Mouse (Mus musculus) bone marrow macrophage, adult 2 months (primary cell): ENCODE results near the gene Rnf19b. TPM values are rescaled to one million over a fixed set of nuclear protein-coding genes. Genes with fewer than 3 reads are reported as not detected.

Experiments
- H3K27ac ChIP-seq: 2 replicates; pipeline ENCODE4 v1.5.1; 2012; ENCODE audit warnings: low read depth, low read length; ENCODE audit not compliant: insufficient read depth
- H3K4me1 ChIP-seq: 2 replicates; pipeline ENCODE4 v1.6.1; 2012; ENCODE audit warnings: low read length; ENCODE audit not compliant: control insufficient read depth, insufficient read depth
- H3K4me3 ChIP-seq: 2 replicates; pipeline ENCODE4 v1.5.1; 2012; ENCODE audit warnings: mild to moderate bottlenecking, low read length, moderate library complexity; ENCODE audit not compliant: insufficient read depth
- CTCF ChIP-seq: IDR thresholded peaks from 2 replicates; pipeline ENCODE4 v1.5.1; 2012; ENCODE audit warnings: low read depth, mild to moderate bottlenecking, low read length, moderate library complexity
- POLR2A ChIP-seq: IDR thresholded peaks from 2 replicates; pipeline ENCODE4 v1.6.1; 2012; ENCODE audit warnings: mild to moderate bottlenecking, low read depth, low read length, borderline replicate concordance
- polyA plus RNA-seq: library from polyadenylated mRNA; stranded (reverse); fragments of >200 nt; gene quantifications from 2 replicates; pipeline ENCODE4 v1.2.4, GENCODE M21; 2012; ENCODE audit not compliant: missing spikeins, insufficient read depth, insufficient read length

The Rnf19b gene
- polyA plus RNA-seq = 91.7 and 94.9 TPM in 2 replicates

GRCm38 (mm10) chr4:129058207-129059092 is at the start of gene Rnf19b:
TSS of gene Rnf19b (plus strand) at chr4:129058271.
- peaks cover 30% of the 10 kb centered on the region for H3K4me1 ChIP-seq
- peak within 1 kb of the TSS; percentile 57 for H3K27ac ChIP-seq
- no peak for TF ChIP-seq POLR2A
- 0 out of 2 replicates have a peak, but pooled peaks have one; percentile 1 for TF ChIP-seq CTCF

GRCm38 (mm10) chr4:129008672-129009071 is 49.4 kb upstream of the Rnf19b start:
- Histone ChIP-seq H3K4me3 (no peak overlapping the region), H3K27ac (peak overlapping the region; percentile 65), H3K4me1 (peaks cover 37% of the 10 kb centered on the region)
- TF ChIP-seq CTCF (no peak), POLR2A (no peak)

More at GRCm38 (mm10) chr4:129058207-129059092, at the start of gene Rnf19b:
- peak within 1 kb of the TSS; percentile 99 for H3K4me3 ChIP-seq

GRCm38 (mm10) chr4:129009521-129009920 is 48.5 kb upstream of the Rnf19b start:
- Histone ChIP-seq H3K27ac (peak overlapping the region; percentile 57), H3K4me3 (no peak overlapping the region)
- TF ChIP-seq POLR2A = no peak
- no peak for TF ChIP-seq CTCF

DNA sequence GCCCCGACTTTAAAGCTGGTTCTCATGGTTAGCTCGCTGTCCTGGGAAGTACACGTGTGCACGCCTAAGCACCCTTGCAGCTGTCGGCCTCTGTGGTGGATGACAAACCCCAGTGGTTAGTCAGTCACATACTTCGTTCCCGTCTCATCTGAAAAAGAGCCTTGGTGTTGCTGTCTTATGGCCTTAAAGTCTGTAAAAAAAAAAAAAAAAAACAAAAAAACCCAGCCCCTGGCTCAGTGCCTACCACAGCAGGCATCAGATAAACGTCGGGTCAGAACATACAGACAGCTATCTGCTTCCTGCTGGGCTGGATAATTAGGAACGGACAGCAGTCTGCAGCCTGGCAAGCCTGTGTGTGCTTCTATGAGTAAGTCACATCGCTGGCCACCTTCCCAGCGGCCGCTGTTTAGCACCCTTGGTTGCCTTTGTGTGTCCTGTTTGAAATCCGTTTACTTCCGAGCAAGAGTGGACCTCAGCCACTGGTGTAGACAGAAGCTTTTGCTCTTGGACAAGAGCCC is 46.4 kb upstream of the Rnf19b start:
- TF ChIP-seq CTCF = no peak
- TF ChIP-seq POLR2A = no peak
- Histone ChIP-seq H3K4me3 (no peak overlapping the region), H3K4me1 (peaks cover 32% of the 10 kb centered on the region), H3K27ac (no peak overlapping the region)

More at GRCm38 (mm10) chr4:129009521-129009920, 48.5 kb upstream of the Rnf19b start:
- H3K4me1 ChIP-seq = peaks cover 35% of the 10 kb centered on the region

GRCm38 (mm10) chr4:129013151-129013864 is 44.8 kb upstream of the Rnf19b start:
- TF ChIP-seq CTCF (no peak), POLR2A (no peak)
- H3K27ac ChIP-seq = no peak overlapping the region
- no peak overlapping the region for H3K4me3 ChIP-seq
- peaks cover 16% of the 10 kb centered on the region for H3K4me1 ChIP-seq

DNA sequence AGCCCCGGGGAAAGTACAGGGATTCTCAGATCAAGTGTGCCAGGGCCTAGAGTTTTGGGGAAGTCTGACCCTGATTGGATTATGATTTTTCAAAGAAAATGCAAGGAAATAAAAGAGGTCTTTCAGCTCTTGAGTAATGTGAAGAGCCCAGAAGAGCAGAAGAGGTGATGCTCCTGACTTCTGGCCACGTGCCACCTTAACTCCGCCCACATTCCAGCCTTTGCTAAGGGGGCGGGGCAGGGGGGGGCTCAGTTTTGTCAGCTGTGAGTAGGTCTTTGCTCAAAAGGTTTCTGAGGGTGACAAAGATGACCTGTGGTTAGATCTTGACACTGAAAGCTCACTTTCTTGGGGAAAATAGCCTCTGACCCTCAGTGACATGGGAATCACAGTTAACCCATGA is 41.7 kb upstream of the Rnf19b start:
- no peak overlapping the region for H3K27ac ChIP-seq
- H3K4me1 ChIP-seq = peaks cover 25% of the 10 kb centered on the region
- H3K4me3 ChIP-seq = no peak overlapping the region
- TF ChIP-seq POLR2A (no peak), CTCF (no peak)

DNA sequence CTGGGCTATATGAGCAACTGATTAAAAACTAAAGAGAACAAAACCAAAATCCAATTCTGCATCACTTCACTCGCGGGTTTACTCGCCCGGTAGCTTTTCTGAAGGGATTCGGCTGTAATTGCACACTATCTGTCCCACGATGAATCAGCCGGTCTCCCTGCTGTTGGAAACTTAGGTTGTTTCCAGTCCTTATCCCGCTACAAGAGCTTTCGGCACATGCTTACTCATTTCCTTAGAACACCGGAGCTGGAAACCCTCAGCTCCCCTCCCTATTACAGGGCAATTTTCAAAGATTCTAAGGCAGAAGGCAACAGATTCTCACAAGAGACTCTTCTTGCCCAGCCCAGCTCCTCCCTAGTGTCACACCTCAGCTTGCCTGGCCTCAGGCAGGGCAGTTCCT is 40.9 kb upstream of the Rnf19b start:
- TF ChIP-seq CTCF (no peak), POLR2A (no peak)
- H3K4me3 ChIP-seq = no peak overlapping the region
- H3K27ac ChIP-seq = no peak overlapping the region
- H3K4me1 ChIP-seq = peaks cover 33% of the 10 kb centered on the region

DNA sequence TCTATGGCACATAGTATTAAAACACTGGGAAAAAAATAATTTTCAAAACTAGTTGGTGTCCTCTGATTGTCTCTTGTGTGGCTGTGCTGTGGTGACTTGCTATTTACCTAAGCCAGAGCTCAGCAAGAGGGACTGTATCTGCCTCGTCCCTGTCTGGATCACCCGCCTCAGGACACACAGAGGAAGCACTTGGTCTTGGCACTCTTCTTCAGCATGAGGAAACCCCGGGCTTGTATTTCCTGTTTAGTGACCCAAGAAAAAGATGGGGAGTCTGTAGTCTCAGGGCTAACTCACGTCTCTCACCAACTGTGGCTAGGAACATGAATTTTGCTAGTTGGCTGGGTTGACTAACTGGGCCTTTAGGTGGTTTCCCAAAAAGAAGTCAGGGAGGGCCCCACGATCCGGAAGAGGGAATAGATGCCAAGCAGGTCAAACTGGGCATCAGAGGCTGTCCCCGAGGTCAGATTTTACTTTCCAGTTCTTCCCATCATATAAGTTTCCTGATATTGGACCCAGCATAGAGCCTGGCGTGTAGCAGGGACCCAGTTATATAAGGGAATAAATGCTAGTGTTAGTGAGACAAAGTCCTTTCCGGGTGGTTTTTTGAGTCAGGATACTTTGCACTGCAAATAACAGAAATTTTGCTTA is 39.2 kb upstream of the Rnf19b start:
- no peak overlapping the region for H3K4me3 ChIP-seq
- no peak for TF ChIP-seq CTCF
- H3K27ac ChIP-seq = no peak overlapping the region
- peaks cover 36% of the 10 kb centered on the region for H3K4me1 ChIP-seq

DNA sequence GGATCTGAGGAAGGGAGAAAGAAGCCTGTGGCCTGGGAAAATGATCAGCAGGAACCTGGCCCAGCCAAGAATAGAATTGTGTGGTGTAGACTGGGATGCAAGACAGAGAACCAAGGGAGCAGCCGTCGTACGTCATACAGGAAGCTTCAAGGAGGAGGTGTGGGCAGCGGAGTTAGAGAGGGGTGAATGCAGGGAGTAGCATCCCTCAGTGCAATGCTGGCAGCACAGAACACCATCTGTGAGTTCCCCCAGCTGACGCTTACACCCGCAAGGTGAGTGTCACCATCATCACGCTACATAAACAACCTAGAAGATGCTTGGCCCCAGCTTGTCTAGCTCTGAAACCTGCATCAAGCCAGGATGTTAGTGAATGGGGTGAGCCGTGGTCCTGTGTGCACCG is 38.3 kb upstream of the Rnf19b start:
- no peak for TF ChIP-seq POLR2A
- TF ChIP-seq CTCF = no peak
- Histone ChIP-seq H3K4me1 (peaks cover 41% of the 10 kb centered on the region), H3K27ac (no peak overlapping the region), H3K4me3 (no peak overlapping the region)
